Mouse (Mus musculus) ES-Bruce4 (cell line): ENCODE measurements around the gene Adamts7.

ENCODE experiments used
- CTCF ChIP-seq: IDR thresholded peaks from one replicate; pipeline ENCODE4 v1.8.1; 2011; ENCODE audit warnings: low read depth, low read length
- EP300 ChIP-seq: IDR thresholded peaks from 2 replicates; pipeline ENCODE4 v1.6.1; 2011; ENCODE audit warnings: low read depth, low read length; ENCODE audit not compliant: insufficient read depth
- POLR2A ChIP-seq: IDR thresholded peaks from one replicate; pipeline ENCODE4 v1.8.1; 2011; ENCODE audit warnings: low read length; ENCODE audit not compliant: insufficient read depth

DNA sequence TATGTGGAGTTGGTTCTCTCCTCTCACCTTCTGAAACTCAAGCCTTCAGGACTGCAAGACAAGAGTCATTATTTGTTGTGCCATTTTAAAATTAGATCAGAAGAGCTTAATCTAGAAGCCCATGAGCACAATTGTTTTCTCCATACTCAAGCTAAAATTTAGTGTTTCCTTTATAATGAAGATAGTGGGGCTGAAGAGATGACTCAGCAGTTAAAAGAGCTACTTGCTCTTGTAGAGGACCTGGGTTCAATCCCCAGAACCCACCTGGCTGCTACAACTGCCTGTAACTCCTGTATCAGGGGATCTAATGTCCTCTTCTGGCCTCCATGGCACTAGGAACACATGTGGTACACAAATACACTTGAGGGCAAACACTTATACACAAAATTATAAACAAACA is 45.6 kb upstream of the Adamts7 start:
- TF ChIP-seq CTCF (no peak), POLR2A (no peak), EP300 (no peak)
